Mouse (Mus musculus) CH12.LX (cell line): ENCODE measurements around the gene Rbfox1.

Source experiments
- CTCF ChIP-seq, 2 experiments: IDR thresholded peaks in 1 of 2; conservative IDR thresholded peaks in 1 of 2; 2 replicates each; pipeline ENCODE4 v1.5.1; 2011 to 2012; ENCODE audit warnings: low read depth in 2 of 2, low read length in 2 of 2, improper control_type of control experiment in 1 of 2, inconsistent platforms in 1 of 2, mild to moderate bottlenecking in 1 of 2, moderate library complexity in 1 of 2
- ELF1 ChIP-seq: IDR thresholded peaks from 2 replicates; pipeline ENCODE4 v1.6.1; 2014; ENCODE audit warnings: low read depth, mild to moderate bottlenecking, inconsistent platforms, low read length, improper control_type of control experiment
- EP300 ChIP-seq: IDR thresholded peaks from 2 replicates; pipeline ENCODE4 v1.6.1; 2011; ENCODE audit warnings: low read length, improper control_type of control experiment
- HCFC1 ChIP-seq: IDR thresholded peaks from 2 replicates; pipeline ENCODE4 v1.6.1; 2012; ENCODE audit warnings: low read depth, mild to moderate bottlenecking, inconsistent platforms, low read length, improper control_type of control experiment
- NRF1 ChIP-seq: IDR thresholded peaks from 2 replicates; pipeline ENCODE4 v1.6.1; 2014; ENCODE audit warnings: low read depth, mild to moderate bottlenecking, inconsistent platforms, low read length, improper control_type of control experiment, moderate library complexity
- POLR2A ChIP-seq: IDR thresholded peaks from 2 replicates; pipeline ENCODE4 v1.6.1; 2011; ENCODE audit warnings: low read depth, mild to moderate bottlenecking, improper control_type of control experiment, low read length
- SMC3 ChIP-seq: IDR thresholded peaks from 2 replicates; pipeline ENCODE4 v1.6.1; 2011; ENCODE audit warnings: low read depth, low read length, improper control_type of control experiment
- TBP ChIP-seq: conservative IDR thresholded peaks from 2 replicates; pipeline ENCODE4 v1.6.1; 2011; ENCODE audit warnings: low read depth, low read length, improper control_type of control experiment
- TCF12 ChIP-seq: IDR thresholded peaks from 2 replicates; pipeline ENCODE4 v1.6.1; 2014; ENCODE audit warnings: low read depth, mild to moderate bottlenecking, inconsistent platforms, low read length, improper control_type of control experiment
- UBTF ChIP-seq: IDR thresholded peaks from 2 replicates; pipeline ENCODE4 v1.6.1; 2012; ENCODE audit warnings: low read depth, mild to moderate bottlenecking, inconsistent platforms, low read length, improper control_type of control experiment, moderate library complexity
- USF1 ChIP-seq: IDR thresholded peaks from 2 replicates; pipeline ENCODE4 v1.6.1; 2014; ENCODE audit warnings: low read depth, mild to moderate bottlenecking, inconsistent platforms, low read length, improper control_type of control experiment

GRCm38 (mm10) chr16:7207599-7207998 lies 1322.4 kb downstream of the Rbfox1 start:
- no peak for TF ChIP-seq TCF12
- no peak for TF ChIP-seq POLR2A
- TF ChIP-seq CTCF (conservative IDR thresholded peaks at IDR 0.05 in 1 of 2, IDR thresholded peaks at IDR 0.05 in 1 of 2; ENCODE audit: low read depth in 2 of 2, low read length in 2 of 2) = no peak
- no peak for TF ChIP-seq HCFC1
- TF ChIP-seq USF1 = no peak
- no peak for TF ChIP-seq SMC3
- TF ChIP-seq UBTF = no peak
- TF ChIP-seq NRF1 = no peak
- no peak for TF ChIP-seq TBP
- TF ChIP-seq ELF1 = no peak
- no peak for TF ChIP-seq EP300
